Mouse (Mus musculus): ENCODE results near the gene Rpl6.

GRCm38 (mm10) chr5:121156121-121156520, 48.2 kb upstream of the Rpl6 start:
- TF ChIP-seq CTCF (IDR thresholded peaks at IDR 0.05; ENCODE audit: low read depth) (no peak), EP300 (IDR thresholded peaks at IDR 0.05; ENCODE audit: low read depth) (no peak)
